In genomic region chr9:57708720-57709274, GRCm38 (mm10) we compare ENCODE assay signal across 8 mouse cellular contexts. TPM values are rescaled to one million over a fixed set of nuclear protein-coding genes. Genes with fewer than 3 reads are reported as not detected.
DNase-seq lines count a peak whose midpoint lies in the region; ATAC-seq lines count a peak whose summit lies in the region.

No protein-coding gene starts in this region.

- H3K27me3 ChIP-seq in neural tube, embryonic 11.5 days (ENCODE audit: control insufficient read depth, insufficient read depth, low read length): no peaks in the 10 kb centered on the region
- H3K27me3 ChIP-seq in forebrain, embryonic 15.5 days: no peaks in the 10 kb centered on the region
- no peaks in the 10 kb centered on the region for H3K27me3 ChIP-seq in intestine, embryonic 14.5 days (replicated peaks; ENCODE audit: control insufficient read depth, insufficient read depth, low read length)
- no peaks in the 10 kb centered on the region for H3K27me3 ChIP-seq in limb, embryonic 13.5 days
- H3K27me3 ChIP-seq in midbrain, embryonic 12.5 days: no peaks in the 10 kb centered on the region

- no peaks in the 10 kb centered on the region for H3K9me3 ChIP-seq in neural tube, embryonic 11.5 days (ENCODE audit: control insufficient read depth, low read length)
- H3K9me3 ChIP-seq in forebrain, embryonic 15.5 days: 0 out of 2 replicates have a peak, but pooled peaks cover 5% of the 10 kb centered on the region
- no peaks in the 10 kb centered on the region for H3K9me3 ChIP-seq in intestine, embryonic 14.5 days (ENCODE audit: control insufficient read depth, low read length)
- H3K9me3 ChIP-seq in limb, embryonic 13.5 days: no peaks in the 10 kb centered on the region; the same call in 1 of the 2 replicates
- no peaks in the 10 kb centered on the region for H3K9me3 ChIP-seq in midbrain, embryonic 12.5 days

- H3K4me3 ChIP-seq in neural tube, embryonic 11.5 days (ENCODE audit: low read depth, low read length): peak overlapping the region; percentile 90
- H3K4me3 ChIP-seq in forebrain, embryonic 15.5 days: peak overlapping the region; percentile 95
- peak overlapping the region; percentile 79 for H3K4me3 ChIP-seq in intestine, embryonic 14.5 days (ENCODE audit: low read depth, low read length)
- H3K4me3 ChIP-seq in limb, embryonic 13.5 days: peak overlapping the region; percentile 85
- peak overlapping the region; percentile 94 for H3K4me3 ChIP-seq in midbrain, embryonic 12.5 days

- WGBS in neural tube, embryonic 11.5 days: 3% methylated on average over 37 of the region's 39 CpGs
- WGBS in forebrain, embryonic 15.5 days: 4% methylated on average over 38 of the region's 39 CpGs
- whole genome bisulfite sequencing in intestine, embryonic 14.5 days: 3% methylated on average over 39 of the region's 39 CpGs
- 4% methylated on average over 34 of the region's 39 CpGs for WGBS in limb, embryonic 13.5 days
- WGBS in midbrain, embryonic 12.5 days: 4% methylated on average over 37 of the region's 39 CpGs

- 0 out of 2 replicates have a peak overlapping the region, but pooled peaks have one; percentile 39 for H3K27ac ChIP-seq in neural tube, embryonic 11.5 days (ENCODE audit: low read depth, low read length)
- peak overlapping the region; percentile 87 for H3K27ac ChIP-seq in forebrain, embryonic 15.5 days (replicated peaks)
- peak overlapping the region; percentile 73 for H3K27ac ChIP-seq in intestine, embryonic 14.5 days (ENCODE audit: low read depth)
- H3K27ac ChIP-seq in limb, embryonic 13.5 days: peak overlapping the region; percentile 78
- H3K27ac ChIP-seq in midbrain, embryonic 12.5 days (replicated peaks): peak overlapping the region; percentile 80

- DNase-seq in neural tube, embryonic 11.5 days (ENCODE audit: low spot score): peak; percentile 50
- no peak for DNase-seq in neural tube, embryonic 10.5 days (ENCODE audit: extremely low spot score, low spot score)
- peak; percentile 48 for DNase-seq in c-Kit-positive CD71-positive TER-119-negative erythroid progenitor cells, embryonic 14.5 days (ENCODE audit: low read depth)
- DNase-seq in intestine, embryonic 14.5 days (ENCODE audit: low spot score): no peak
- DNase-seq in thymus, postnatal 14 days: peak; percentile 66

- H3K4me2 ChIP-seq in neural tube, embryonic 11.5 days (ENCODE audit: low read depth): peak overlapping the region; percentile 84
- H3K4me2 ChIP-seq in forebrain, embryonic 15.5 days (replicated peaks): peak overlapping the region; percentile 77
- peak overlapping the region; percentile 68 for H3K4me2 ChIP-seq in intestine, embryonic 14.5 days (ENCODE audit: low read length)
- peak overlapping the region; percentile 84 for H3K4me2 ChIP-seq in limb, embryonic 13.5 days (replicated peaks)
- H3K4me2 ChIP-seq in midbrain, embryonic 12.5 days (replicated peaks): peak overlapping the region; percentile 77

- ATAC-seq in neural tube, embryonic 11.5 days (ENCODE audit: insufficient read depth, low FRiP score, low TSS enrichment): no peak
- peak; percentile 7 for ATAC-seq in forebrain, embryonic 15.5 days (replicated peaks)
- peak; percentile 73 for ATAC-seq in intestine, embryonic 14.5 days (replicated peaks; ENCODE audit: low FRiP score, low TSS enrichment, low read depth)
- peak; percentile 68 for ATAC-seq in limb, embryonic 13.5 days (ENCODE audit: low FRiP score, low read depth)
- ATAC-seq in midbrain, embryonic 12.5 days (ENCODE audit: low FRiP score, low read depth): no peak; the same call in 1 of the 2 replicates

- peak overlapping the region; percentile 86 for H3K9ac ChIP-seq in neural tube, embryonic 11.5 days (ENCODE audit: low read length)
- H3K9ac ChIP-seq in forebrain, embryonic 15.5 days (replicated peaks): peak overlapping the region; percentile 93
- H3K9ac ChIP-seq in intestine, embryonic 14.5 days (ENCODE audit: low read length): peak overlapping the region; percentile 82
- H3K9ac ChIP-seq in limb, embryonic 13.5 days: peak overlapping the region; percentile 93
- peak overlapping the region; percentile 88 for H3K9ac ChIP-seq in midbrain, embryonic 12.5 days (replicated peaks)

- H3K36me3 ChIP-seq in neural tube, embryonic 11.5 days (ENCODE audit: control insufficient read depth, insufficient read depth, low read length): no peaks in the 10 kb centered on the region
- H3K36me3 ChIP-seq in forebrain, embryonic 15.5 days: peaks cover 10% of the 10 kb centered on the region; the same call in 1 of the 2 replicates
- peaks cover 7% of the 10 kb centered on the region; the same call in 1 of the 2 replicates for H3K36me3 ChIP-seq in intestine, embryonic 14.5 days (ENCODE audit: control insufficient read depth, insufficient read depth, low read length)
- peaks cover 18% of the 10 kb centered on the region for H3K36me3 ChIP-seq in limb, embryonic 13.5 days
- peaks cover 13% of the 10 kb centered on the region for H3K36me3 ChIP-seq in midbrain, embryonic 12.5 days

- H3K4me1 ChIP-seq in neural tube, embryonic 11.5 days (ENCODE audit: control insufficient read depth, insufficient read depth, low read length): peaks cover 5% of the 10 kb centered on the region
- peaks cover 22% of the 10 kb centered on the region for H3K4me1 ChIP-seq in forebrain, embryonic 15.5 days
- peaks cover 8% of the 10 kb centered on the region for H3K4me1 ChIP-seq in intestine, embryonic 14.5 days (replicated peaks; ENCODE audit: control insufficient read depth, insufficient read depth, low read length)
- H3K4me1 ChIP-seq in limb, embryonic 13.5 days: peaks cover 12% of the 10 kb centered on the region
- peaks cover 9% of the 10 kb centered on the region for H3K4me1 ChIP-seq in midbrain, embryonic 12.5 days

RNA-seq across cellular contexts. Expression of gene Edc3, which starts 0.5 kb away (rescaled TPM):
- 30.2 and 31.1 TPM in 2 replicates for polyA plus RNA-seq in neural tube, embryonic 11.5 days (2014; fragmentation: Nextera tagmentation; extraction: Ambion mirVana)
- polyA plus RNA-seq in forebrain, embryonic 15.5 days (2015; fragmentation: Nextera tagmentation; extraction: Ambion mirVana): 36.4 and 37.1 TPM in 2 replicates
- polyA plus RNA-seq in intestine, embryonic 14.5 days (2014; fragmentation: Nextera tagmentation; extraction: Ambion mirVana): 25.1 and 25.7 TPM in 2 replicates
- 39.3 TPM in 2 replicates for polyA plus RNA-seq in limb, embryonic 13.5 days (2015; fragmentation: Nextera tagmentation; extraction: Ambion mirVana)
- 40.9 and 41.1 TPM in 2 replicates for polyA plus RNA-seq in midbrain, embryonic 12.5 days (2016; fragmentation: Nextera tagmentation; extraction: Ambion mirVana)

RNA-seq across cellular contexts. Expression of gene Cyp1a1, which starts 21.1 kb away (rescaled TPM):
- polyA plus RNA-seq in neural tube, embryonic 11.5 days (2014; fragmentation: Nextera tagmentation; extraction: Ambion mirVana): not detected in 2 replicates
- 0.06 and 0.20 TPM in 2 replicates for polyA plus RNA-seq in forebrain, embryonic 15.5 days (2015; fragmentation: Nextera tagmentation; extraction: Ambion mirVana)
- polyA plus RNA-seq in intestine, embryonic 14.5 days (2014; fragmentation: Nextera tagmentation; extraction: Ambion mirVana): not detected in 2 replicates
- not detected in 2 replicates for polyA plus RNA-seq in limb, embryonic 13.5 days (2015; fragmentation: Nextera tagmentation; extraction: Ambion mirVana)
- not detected in 2 replicates for polyA plus RNA-seq in midbrain, embryonic 12.5 days (2016; fragmentation: Nextera tagmentation; extraction: Ambion mirVana)

RNA-seq across cellular contexts. Expression of gene Cyp1a2, which starts 25.3 kb away (rescaled TPM):
- polyA plus RNA-seq in neural tube, embryonic 11.5 days (2014; fragmentation: Nextera tagmentation; extraction: Ambion mirVana): not detected in 2 replicates
- polyA plus RNA-seq in forebrain, embryonic 15.5 days (2015; fragmentation: Nextera tagmentation; extraction: Ambion mirVana): not detected in 2 replicates
- polyA plus RNA-seq in intestine, embryonic 14.5 days (2014; fragmentation: Nextera tagmentation; extraction: Ambion mirVana): not detected in 2 replicates
- polyA plus RNA-seq in limb, embryonic 13.5 days (2015; fragmentation: Nextera tagmentation; extraction: Ambion mirVana): not detected in 2 replicates
- not detected in 2 replicates for polyA plus RNA-seq in midbrain, embryonic 12.5 days (2016; fragmentation: Nextera tagmentation; extraction: Ambion mirVana)

RNA-seq across cellular contexts. Expression of gene Csk, which starts 55.4 kb away (rescaled TPM):
- 29.9 and 35.2 TPM in 2 replicates for polyA plus RNA-seq in neural tube, embryonic 11.5 days (2014; fragmentation: Nextera tagmentation; extraction: Ambion mirVana)
- 37.4 and 41.7 TPM in 2 replicates for polyA plus RNA-seq in forebrain, embryonic 15.5 days (2015; fragmentation: Nextera tagmentation; extraction: Ambion mirVana)
- 28.0 and 31.4 TPM in 2 replicates for polyA plus RNA-seq in intestine, embryonic 14.5 days (2014; fragmentation: Nextera tagmentation; extraction: Ambion mirVana)
- 32.6 and 32.7 TPM in 2 replicates for polyA plus RNA-seq in limb, embryonic 13.5 days (2015; fragmentation: Nextera tagmentation; extraction: Ambion mirVana)
- 35.3 and 40.0 TPM in 2 replicates for polyA plus RNA-seq in midbrain, embryonic 12.5 days (2016; fragmentation: Nextera tagmentation; extraction: Ambion mirVana)

RNA-seq across cellular contexts. Expression of gene Clk3, which starts 56.9 kb away (rescaled TPM):
- polyA plus RNA-seq in neural tube, embryonic 11.5 days (2014; fragmentation: Nextera tagmentation; extraction: Ambion mirVana): 88.4 and 97.3 TPM in 2 replicates
- polyA plus RNA-seq in forebrain, embryonic 15.5 days (2015; fragmentation: Nextera tagmentation; extraction: Ambion mirVana): 88.6 and 93.0 TPM in 2 replicates
- 64.2 and 69.6 TPM in 2 replicates for polyA plus RNA-seq in intestine, embryonic 14.5 days (2014; fragmentation: Nextera tagmentation; extraction: Ambion mirVana)
- 77.3 and 82.8 TPM in 2 replicates for polyA plus RNA-seq in limb, embryonic 13.5 days (2015; fragmentation: Nextera tagmentation; extraction: Ambion mirVana)
- polyA plus RNA-seq in midbrain, embryonic 12.5 days (2016; fragmentation: Nextera tagmentation; extraction: Ambion mirVana): 90.0 and 94.7 TPM in 2 replicates

Comparison
In these comparisons a context has a peak if more than half of its experiments do, and no peak if none do; other contexts are left out.
1. DNase-seq: peak in neural tube, embryonic 11.5 days (single experiment), c-Kit-positive CD71-positive TER-119-negative erythroid progenitor cells, embryonic 14.5 days (single experiment) and thymus, postnatal 14 days (single experiment); none in neural tube, embryonic 10.5 days (single experiment) and intestine, embryonic 14.5 days (single experiment).
2. ATAC-seq: peak in forebrain, embryonic 15.5 days (single experiment), intestine, embryonic 14.5 days (single experiment) and limb, embryonic 13.5 days (single experiment); none in neural tube, embryonic 11.5 days (single experiment) and midbrain, embryonic 12.5 days (single experiment).
3. Peak in every context shown above with its lines, with median percentiles within 50 percentile points of each other: H3K27ac ChIP-seq, H3K4me2 ChIP-seq, H3K4me3 ChIP-seq and H3K9ac ChIP-seq.